Mouse (Mus musculus) MEL (cell line): ENCODE results near the gene Prim2. TPM values are rescaled to one million over a fixed set of nuclear protein-coding genes. Genes with fewer than 3 reads are reported as not detected.

ENCODE experiments used
- DNase-seq: peaks from one replicate; pipeline ENCODE4 v3.0.0; 2011; ENCODE audit warnings: low read depth, low spot score
- H3K27ac ChIP-seq: 2 replicates; pipeline ENCODE4 v1.5.1; 2012; ENCODE audit warnings: low read depth, mild to moderate bottlenecking, control low read depth, low read length, moderate library complexity; ENCODE audit not compliant: control insufficient read depth
- H3K27me3 ChIP-seq, 2 experiments: fragments of 150-350 bp in 1 of 2; sonication (generic) in 1 of 2; 2 replicates each; pipeline ENCODE4 v1.6.1; 2012; ENCODE audit warnings: low read length in 2 of 2, mild to moderate bottlenecking in 2 of 2, improper control_type of control experiment in 1 of 2, moderate library complexity in 1 of 2; ENCODE audit not compliant: insufficient read depth in 2 of 2, control insufficient read depth in 1 of 2
- H3K36me3 ChIP-seq, 2 experiments: 2 replicates each; pipeline ENCODE4 v1.6.1; 2012 to 2014; ENCODE audit warnings: low read length in 2 of 2, improper control_type of control experiment in 1 of 2, inconsistent platforms in 1 of 2, mild to moderate bottlenecking in 1 of 2; ENCODE audit not compliant: insufficient read depth in 2 of 2, control insufficient read depth in 1 of 2
- H3K4me1 ChIP-seq, 2 experiments: fragments of 150-350 bp in 1 of 2; sonication (generic) in 1 of 2; 2 replicates each; pipeline ENCODE4 v1.6.1; 2012; ENCODE audit warnings: low read length in 2 of 2, improper control_type of control experiment in 1 of 2, mild to moderate bottlenecking in 1 of 2; ENCODE audit not compliant: insufficient read depth in 2 of 2, control insufficient read depth in 1 of 2
- H3K4me3 ChIP-seq, 2 experiments: fragments of 150-350 bp in 1 of 2; sonication (generic) in 1 of 2; 2 replicates each; pipeline ENCODE4 v1.5.1; 2012; ENCODE audit warnings: low read depth in 2 of 2, low read length in 2 of 2, mild to moderate bottlenecking in 2 of 2, moderate library complexity in 2 of 2, control low read depth in 1 of 2, improper control_type of control experiment in 1 of 2; ENCODE audit not compliant: control insufficient read depth in 1 of 2, insufficient read depth in 1 of 2
- H3K79me2 ChIP-seq: 2 replicates; pipeline ENCODE4 v1.6.1; 2012; ENCODE audit warnings: mild to moderate bottlenecking, low read length, moderate library complexity; ENCODE audit not compliant: control insufficient read depth, poor library complexity, insufficient read depth
- H3K9ac ChIP-seq: 2 replicates; pipeline ENCODE4 v1.6.1; 2012; ENCODE audit warnings: low read depth, mild to moderate bottlenecking, control low read depth, low read length, moderate library complexity; ENCODE audit not compliant: control insufficient read depth, poor library complexity, severe bottlenecking
- H3K9me3 ChIP-seq: fragments of 150-350 bp; sonication (generic); replicated peaks from 2 replicates; pipeline ENCODE4 v1.6.1; 2012; ENCODE audit warnings: mild to moderate bottlenecking, low read length, improper control_type of control experiment, moderate library complexity; ENCODE audit not compliant: insufficient read depth
- CHD2 ChIP-seq: IDR thresholded peaks from 2 replicates; pipeline ENCODE4 v1.6.1; 2011; ENCODE audit warnings: low read length, improper control_type of control experiment
- ELF1 ChIP-seq: IDR thresholded peaks from 2 replicates; pipeline ENCODE4 v1.6.1; 2014; ENCODE audit warnings: low read depth, mild to moderate bottlenecking, inconsistent platforms, low read length, improper control_type of control experiment, moderate library complexity
- GATA1 ChIP-seq: IDR thresholded peaks from 2 replicates; pipeline ENCODE4 v1.6.1; 2011; ENCODE audit warnings: low read depth, low read length, improper control_type of control experiment
- KAT2A ChIP-seq: conservative IDR thresholded peaks from 2 replicates; pipeline ENCODE4 v1.6.1; 2012; ENCODE audit warnings: low read depth, low read length, improper control_type of control experiment, inconsistent platforms
- MAFK ChIP-seq: IDR thresholded peaks from 2 replicates; pipeline ENCODE4 v1.6.1; 2011; ENCODE audit warnings: low read depth, mild to moderate bottlenecking, low read length, improper control_type of control experiment, borderline replicate concordance
- MAX ChIP-seq: IDR thresholded peaks from 2 replicates; pipeline ENCODE4 v1.6.1; 2011; ENCODE audit warnings: low read length, improper control_type of control experiment
- MEF2A ChIP-seq: IDR thresholded peaks from 2 replicates; pipeline ENCODE4 v1.6.1; 2014; ENCODE audit warnings: low read depth, mild to moderate bottlenecking, inconsistent platforms, low read length, improper control_type of control experiment; ENCODE audit not compliant: poor library complexity, insufficient replicate concordance, severe bottlenecking; ENCODE audit errors: extremely low read depth
- MXI1 ChIP-seq: IDR thresholded peaks from 2 replicates; pipeline ENCODE4 v1.6.1; 2011; ENCODE audit warnings: mild to moderate bottlenecking, low read depth, low read length, improper control_type of control experiment
- MYB ChIP-seq: IDR thresholded peaks from 2 replicates; pipeline ENCODE4 v1.6.1; 2011; ENCODE audit warnings: mild to moderate bottlenecking, low read depth, low read length, improper control_type of control experiment
- MYC ChIP-seq: IDR thresholded peaks from 2 replicates; pipeline ENCODE4 v1.6.1; 2011; ENCODE audit warnings: low read depth, mild to moderate bottlenecking, low read length, improper control_type of control experiment, moderate library complexity
- NELFE ChIP-seq: IDR thresholded peaks from 2 replicates; pipeline ENCODE4 v1.6.1; 2011; ENCODE audit warnings: low read depth, low read length, improper control_type of control experiment
- NRF1 ChIP-seq: IDR thresholded peaks from 2 replicates; pipeline ENCODE4 v1.6.1; 2014; ENCODE audit warnings: low read depth, mild to moderate bottlenecking, inconsistent platforms, low read length, improper control_type of control experiment, moderate library complexity; ENCODE audit not compliant: poor library complexity, insufficient read depth, severe bottlenecking
- POLR2A ChIP-seq, 2 experiments: IDR thresholded peaks; 2 replicates each; pipeline ENCODE4 v1.6.1; 2011 to 2012; ENCODE audit warnings: low read length in 2 of 2, mild to moderate bottlenecking in 2 of 2, control low read depth in 1 of 2, improper control_type of control experiment in 1 of 2, low read depth in 1 of 2, moderate library complexity in 1 of 2; ENCODE audit not compliant: control insufficient read depth in 1 of 2, insufficient read depth in 1 of 2, poor library complexity in 1 of 2
- POLR2AphosphoS2 ChIP-seq: IDR thresholded peaks from 2 replicates; pipeline ENCODE4 v1.6.1; 2011; ENCODE audit warnings: low read length, improper control_type of control experiment
- POLR2AphosphoS5 ChIP-seq: IDR thresholded peaks from 2 replicates; pipeline ENCODE4 v1.6.1; 2012; ENCODE audit warnings: low read depth, borderline replicate concordance, mild to moderate bottlenecking, inconsistent platforms, low read length, moderate library complexity, mixed read lengths
- RAD21 ChIP-seq: IDR thresholded peaks from 2 replicates; pipeline ENCODE4 v1.6.1; 2011; ENCODE audit warnings: mild to moderate bottlenecking, low read depth, low read length, improper control_type of control experiment
- SIN3A ChIP-seq: IDR thresholded peaks from 2 replicates; pipeline ENCODE4 v1.6.1; 2012; ENCODE audit warnings: low read length, improper control_type of control experiment, inconsistent platforms
- TBP ChIP-seq: IDR thresholded peaks from 2 replicates; pipeline ENCODE4 v1.8.0; 2011; ENCODE audit warnings: low read depth, low read length, improper control_type of control experiment
- TCF12 ChIP-seq: IDR thresholded peaks from 2 replicates; pipeline ENCODE4 v1.6.1; 2014; ENCODE audit warnings: low read depth, mild to moderate bottlenecking, inconsistent platforms, low read length, improper control_type of control experiment, moderate library complexity
- USF1 ChIP-seq: IDR thresholded peaks from 2 replicates; pipeline ENCODE4 v1.6.1; 2014; ENCODE audit warnings: low read depth, mild to moderate bottlenecking, inconsistent platforms, low read length, improper control_type of control experiment, moderate library complexity
- polyA plus RNA-seq, 2 experiments: library from polyadenylated mRNA; stranded (reverse) in 1 of 2; unstranded in 1 of 2; fragments of >175 nt in 1 of 2; fragments of >200 nt in 1 of 2; gene quantifications; 2 replicates each; pipeline versions ENCODE4 v1.2.1 to v1.2.4; 2012; ENCODE audit warnings: low replicate concordance in 2 of 2, low read depth in 1 of 2; ENCODE audit not compliant: insufficient read length in 2 of 2, insufficient read depth in 1 of 2, missing spikeins in 1 of 2
- total RNA-seq: library from RNA; depleted of rRNA; stranded (reverse); fragments of 300-350 nt; gene quantifications from 2 replicates; pipeline ENCODE4 v1.2.3, GENCODE M21; 2012

Gene Prim2
- total and polyA plus RNA-seq, 3 experiments = 36.1 to 48.9 TPM; not detected in 1

- Histone ChIP-seq H3K27ac (no peak overlapping the region), H3K36me3 (no peaks in the 10 kb centered on the region), H3K79me2 (no peaks in the 10 kb centered on the region), H3K4me1 (peaks cover 0 to 1% of the 10 kb centered on the region in 2 experiments; a peak in 2 of 4 replicates), H3K9ac (no peak overlapping the region), H3K27me3 (no peaks in the 10 kb centered on the region), H3K4me3 (no peak overlapping the region), H3K9me3 (no peaks in the 10 kb centered on the region)
- DNase-seq = no peak
- TF ChIP-seq POLR2A (IDR thresholded peaks at IDR 0.05; ENCODE audit: control insufficient read depth in 1 of 2, insufficient read depth in 1 of 2, low read depth in 1 of 2, low read length in 2 of 2, poor library complexity in 1 of 2) = no peak
- TF ChIP-seq MYC = no peak
- no peak for TF ChIP-seq POLR2AphosphoS5
- no peak for TF ChIP-seq GATA1
- TF ChIP-seq RAD21 = no peak
- TF ChIP-seq NRF1 = no peak
- no peak for TF ChIP-seq NELFE
- no peak for TF ChIP-seq MAX
Observed at GRCm38 (mm10) chr1:33494524-33495202, 174.9 kb downstream of the Prim2 start.

- no peak for TF ChIP-seq TCF12
- TF ChIP-seq MAFK = no peak
- TF ChIP-seq MEF2A = no peak
- no peak for TF ChIP-seq POLR2AphosphoS2
- TF ChIP-seq MXI1 = no peak
- no peak for TF ChIP-seq ELF1
- no peak for TF ChIP-seq GATA1
- no peak for TF ChIP-seq CHD2
- TF ChIP-seq NRF1 = no peak
- no peak for TF ChIP-seq SIN3A
- no peak for TF ChIP-seq TBP
- TF ChIP-seq POLR2A (IDR thresholded peaks at IDR 0.05; ENCODE audit: control insufficient read depth in 1 of 2, insufficient read depth in 1 of 2, low read depth in 1 of 2, low read length in 2 of 2, poor library complexity in 1 of 2) = no peak
- TF ChIP-seq USF1 = no peak
- no peak for TF ChIP-seq KAT2A
- TF ChIP-seq MYB = no peak
- TF ChIP-seq, all 39 proteins: peak for 0
Observed at GRCm38 (mm10) chr1:33490220-33490619, 179.4 kb downstream of the Prim2 start.

More at GRCm38 (mm10) chr1:33490220-33490619, 179.4 kb downstream of the Prim2 start:
- no peak overlapping the region for H3K27ac ChIP-seq
- H3K9ac ChIP-seq = no peak overlapping the region
- no peaks in the 10 kb centered on the region for H3K9me3 ChIP-seq
- no peaks in the 10 kb centered on the region for H3K27me3 ChIP-seq
- DNase-seq = no peak
- no peaks in the 10 kb centered on the region for H3K36me3 ChIP-seq
- H3K4me1 ChIP-seq = no peaks in the 10 kb centered on the region
- H3K79me2 ChIP-seq = no peaks in the 10 kb centered on the region
- no peak overlapping the region for H3K4me3 ChIP-seq
